Mouse (Mus musculus): ENCODE measurements around the gene Ano6.

DNA sequence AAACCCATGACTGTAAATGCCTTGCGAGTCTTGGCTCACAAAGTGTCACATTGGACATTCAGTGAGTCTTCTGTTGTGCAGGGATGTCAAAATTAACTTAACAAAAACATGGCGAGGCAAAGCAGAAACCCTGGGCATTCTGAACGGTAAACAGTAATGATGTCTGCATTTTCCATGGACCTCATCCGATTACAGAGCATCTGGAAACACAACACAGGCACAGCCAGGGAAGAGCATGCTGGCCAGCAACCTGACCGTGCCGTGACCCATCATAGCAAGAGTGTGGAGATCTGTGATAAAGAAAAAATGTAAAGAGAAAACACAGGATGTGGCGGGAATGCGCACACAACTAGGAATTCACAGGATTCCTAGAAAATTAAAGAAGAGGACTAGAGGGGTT, 84.1 kb downstream of the Ano6 start:
- TF ChIP-seq EP300 (IDR thresholded peaks at IDR 0.05) = no peak
- TF ChIP-seq CTCF (IDR thresholded peaks at IDR 0.05) = no peak
